Mouse (Mus musculus): ENCODE results near the gene Neurl4. TPM values are rescaled to one million over a fixed set of nuclear protein-coding genes. Genes with fewer than 3 reads are reported as not detected.

Gene Neurl4
- polyA plus RNA-seq, 1 experiment from 2014 or later, result 7.4 TPM

DNA sequence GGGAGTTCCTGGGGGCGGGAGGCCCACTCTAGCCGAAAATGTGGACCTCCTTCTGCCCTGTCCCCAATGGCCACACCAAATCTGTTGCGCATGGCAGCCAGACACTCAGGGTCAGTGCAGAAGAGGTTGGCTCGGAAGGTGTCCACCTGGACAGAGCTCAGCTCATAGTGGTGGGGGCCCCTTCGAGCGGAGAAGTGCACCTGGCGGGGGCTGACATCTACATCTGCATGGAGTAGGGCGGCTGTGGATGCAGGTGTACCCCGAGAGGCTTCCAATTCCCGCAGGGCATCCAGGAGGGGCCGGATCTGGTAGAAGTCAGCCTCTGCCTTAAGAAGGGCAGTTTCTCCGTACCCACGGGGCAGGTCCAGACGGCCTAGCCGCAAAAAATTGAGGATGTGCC, 21.2 kb upstream of the Neurl4 start:
- Histone ChIP-seq H3K9ac (ENCODE audit: low read length) (peak overlapping the region; percentile 81), H3K4me1 (ENCODE audit: control insufficient read depth, insufficient read depth, low read length) (peaks cover 23% of the 10 kb centered on the region), H3K9me3 (replicated peaks; ENCODE audit: control insufficient read depth, low read length) (no peaks in the 10 kb centered on the region), H3K27ac (ENCODE audit: low read length) (no peak overlapping the region), H3K4me2 (ENCODE audit: low read depth, low read length) (peak overlapping the region; percentile 93), H3K27me3 (ENCODE audit: control insufficient read depth, insufficient read depth, low read length) (no peaks in the 10 kb centered on the region), H3K36me3 (ENCODE audit: control insufficient read depth, insufficient read depth) (no peaks in the 10 kb centered on the region), H3K4me3 (ENCODE audit: low read length) (peak overlapping the region; percentile 69)
- WGBS, result 53% methylated on average over 15 of the region's 15 CpGs
- no peak for ATAC-seq (replicated peaks; ENCODE audit: extremely low read depth, insufficient read depth, low FRiP score)

DNA sequence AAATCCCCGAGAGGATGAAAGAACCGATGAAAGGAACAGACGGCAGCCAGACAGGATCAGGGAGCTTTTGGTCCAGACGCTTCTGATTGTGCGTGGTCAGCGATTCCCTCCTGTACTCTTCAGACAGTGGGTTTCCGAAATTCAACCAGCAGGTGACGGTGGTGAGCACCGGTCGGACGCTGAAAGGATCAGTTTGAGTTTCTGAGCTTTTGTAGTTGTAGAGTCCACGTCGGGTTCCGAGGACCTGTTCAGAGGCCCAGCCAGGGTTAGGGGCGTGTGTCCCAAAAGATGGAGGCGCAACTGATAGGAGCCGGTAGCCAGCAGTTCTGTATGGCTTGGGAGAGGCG, 20.4 kb upstream of the Neurl4 start:
- H3K4me1 ChIP-seq (ENCODE audit: control insufficient read depth, insufficient read depth, low read length), result peaks cover 23% of the 10 kb centered on the region
- H3K9me3 ChIP-seq (replicated peaks; ENCODE audit: control insufficient read depth, low read length), result no peaks in the 10 kb centered on the region
- peak overlapping the region; percentile 69 for H3K4me3 ChIP-seq (ENCODE audit: low read length)
- peak overlapping the region; percentile 93 for H3K4me2 ChIP-seq (ENCODE audit: low read depth, low read length)
- peak overlapping the region; percentile 94 for H3K27ac ChIP-seq (ENCODE audit: low read length)
- ATAC-seq (replicated peaks; ENCODE audit: extremely low read depth, insufficient read depth, low FRiP score), result peak; percentile 52
- H3K27me3 ChIP-seq (ENCODE audit: control insufficient read depth, insufficient read depth, low read length), result no peaks in the 10 kb centered on the region
- peak overlapping the region; percentile 81 for H3K9ac ChIP-seq (ENCODE audit: low read length)
- 0% methylated on average over 18 of the region's 18 CpGs for WGBS
- H3K36me3 ChIP-seq (ENCODE audit: control insufficient read depth, insufficient read depth), result no peaks in the 10 kb centered on the region

DNA sequence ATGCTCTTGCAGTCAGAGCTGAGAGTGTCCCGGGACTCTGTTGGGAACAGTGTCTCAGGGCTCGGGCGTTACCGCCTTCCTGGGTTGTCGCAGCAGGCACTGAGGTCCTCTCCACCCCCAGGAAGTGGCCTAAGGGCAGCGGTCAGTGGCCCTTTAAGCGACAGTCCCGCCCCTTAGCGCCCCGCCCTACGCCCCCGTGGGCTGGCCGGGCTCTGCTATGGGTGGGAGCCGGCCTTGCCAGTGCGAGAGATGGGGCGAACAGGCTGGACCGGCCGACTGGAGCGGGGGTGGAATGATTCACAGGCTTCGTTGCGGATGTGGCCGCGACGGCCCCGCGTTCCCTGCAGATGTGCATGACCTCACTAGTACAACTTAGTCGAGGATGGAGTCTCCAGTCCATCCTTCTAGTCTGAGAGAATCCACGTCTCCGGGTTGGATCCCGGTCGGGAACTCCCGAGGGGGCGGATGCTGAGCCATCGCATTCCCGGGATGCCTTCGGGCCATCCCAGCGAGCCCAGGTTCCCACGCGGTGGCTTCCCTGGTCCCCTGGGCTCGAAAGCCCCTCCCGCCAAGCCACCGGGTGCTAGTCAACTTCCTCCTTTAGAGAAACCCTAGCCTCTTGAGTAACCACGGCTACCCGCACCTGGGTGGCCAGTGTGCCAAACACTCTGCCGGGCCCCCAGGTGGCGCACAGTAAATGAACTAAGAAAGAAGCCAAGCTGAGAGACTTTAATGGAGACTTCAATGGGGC, 19.8 kb upstream of the Neurl4 start, which contains the start of gene Kctd11:
Gene Kctd11 (minus strand): TSS at position 554 of the 751 bp plus-strand sequence.
- 0% methylated on average over 42 of the region's 46 CpGs for WGBS
- ATAC-seq (replicated peaks; ENCODE audit: extremely low read depth, insufficient read depth, low FRiP score), result peak; percentile 87

DNA sequence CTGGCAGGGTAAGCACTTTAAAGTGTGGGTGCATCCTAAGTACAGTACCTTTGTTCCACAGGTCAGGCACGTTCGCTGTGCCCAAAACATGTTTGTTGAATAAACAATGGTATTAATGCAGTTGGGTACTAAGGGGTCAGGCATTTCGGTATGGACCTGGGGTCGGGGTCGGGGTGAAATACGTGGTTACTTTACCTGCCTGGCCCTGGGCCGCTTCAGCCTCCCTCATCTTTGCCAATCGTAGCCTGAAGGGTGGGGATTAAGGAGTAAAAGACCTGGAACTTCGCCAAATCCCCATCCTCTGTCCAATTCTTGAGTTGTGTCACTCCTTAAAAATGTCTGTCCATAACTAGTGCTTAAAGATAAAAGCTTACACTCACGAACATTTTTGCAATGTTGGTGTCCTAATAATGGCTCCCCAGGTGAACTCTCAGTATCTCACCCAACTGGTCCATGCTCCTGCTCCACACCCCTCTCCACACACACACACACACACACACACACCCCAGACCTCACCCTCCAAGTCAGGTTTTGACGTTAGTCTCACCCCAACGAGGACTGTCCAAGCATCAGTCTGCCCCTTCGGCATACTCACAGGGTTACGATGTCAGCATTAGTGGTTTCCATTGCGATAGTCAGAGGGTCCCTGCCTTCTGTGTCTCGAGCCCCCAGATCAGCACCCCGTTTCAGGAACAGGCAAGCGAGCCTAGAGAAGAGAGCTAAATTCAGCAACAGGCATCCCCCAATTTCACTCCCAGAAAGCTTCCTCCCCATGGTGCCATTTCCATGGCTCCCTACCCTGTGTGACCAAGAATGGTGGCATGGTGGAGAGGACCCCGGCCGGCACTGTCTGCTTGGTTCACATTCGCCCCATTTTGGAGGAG, 18.8 kb upstream of the Neurl4 start:
- Histone ChIP-seq H3K4me3 (ENCODE audit: low read length) (peak overlapping the region; percentile 69), H3K36me3 (ENCODE audit: control insufficient read depth, insufficient read depth) (no peaks in the 10 kb centered on the region), H3K27me3 (ENCODE audit: control insufficient read depth, insufficient read depth, low read length) (no peaks in the 10 kb centered on the region), H3K4me2 (ENCODE audit: low read depth, low read length) (peak overlapping the region; percentile 93), H3K9ac (ENCODE audit: low read length) (peak overlapping the region; percentile 81), H3K27ac (ENCODE audit: low read length) (peak overlapping the region; percentile 94), H3K4me1 (ENCODE audit: control insufficient read depth, insufficient read depth, low read length) (peaks cover 22% of the 10 kb centered on the region), H3K9me3 (replicated peaks; ENCODE audit: control insufficient read depth, low read length) (no peaks in the 10 kb centered on the region)
- no peak for ATAC-seq (replicated peaks; ENCODE audit: extremely low read depth, insufficient read depth, low FRiP score)
- 59% methylated on average over 21 of the region's 21 CpGs for WGBS

More for the DNA sequence above, 19.8 kb upstream of the Neurl4 start, which contains the start of gene Kctd11:
- Histone ChIP-seq H3K9ac (ENCODE audit: low read length) (peak within 1 kb of the TSS; percentile 81), H3K4me1 (ENCODE audit: control insufficient read depth, insufficient read depth, low read length) (peaks cover 23% of the 10 kb centered on the region), H3K9me3 (replicated peaks; ENCODE audit: control insufficient read depth, low read length) (no peaks in the 10 kb centered on the region), H3K4me2 (ENCODE audit: low read depth, low read length) (peak within 1 kb of the TSS; percentile 93), H3K27me3 (ENCODE audit: control insufficient read depth, insufficient read depth, low read length) (no peaks in the 10 kb centered on the region), H3K4me3 (ENCODE audit: low read length) (peak within 1 kb of the TSS; percentile 69), H3K27ac (ENCODE audit: low read length) (peak within 1 kb of the TSS; percentile 94), H3K36me3 (ENCODE audit: control insufficient read depth, insufficient read depth) (no peaks in the 10 kb centered on the region)

DNA sequence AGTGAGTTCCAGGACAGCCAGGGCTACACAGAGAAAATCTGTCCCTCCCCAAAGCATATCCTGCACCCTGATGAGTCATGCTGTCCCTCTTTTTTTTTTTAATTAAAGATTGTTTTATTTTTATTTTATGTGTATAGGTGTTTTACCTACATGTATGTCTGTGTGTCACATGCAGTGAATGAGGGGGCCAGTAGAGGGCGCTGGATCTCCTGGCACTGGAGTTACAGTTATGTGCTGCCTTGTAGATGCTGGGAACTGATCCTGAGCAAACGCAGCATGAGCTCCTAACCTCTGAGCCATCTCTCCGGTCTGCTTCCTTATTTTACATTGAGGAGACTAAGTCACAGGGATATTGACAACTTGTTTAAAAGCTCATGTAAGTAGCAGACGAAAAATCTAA, 17.8 kb upstream of the Neurl4 start:
- Histone ChIP-seq H3K4me2 (ENCODE audit: low read depth, low read length) (no peak overlapping the region), H3K27me3 (ENCODE audit: control insufficient read depth, insufficient read depth, low read length) (no peaks in the 10 kb centered on the region), H3K4me3 (ENCODE audit: low read length) (no peak overlapping the region), H3K9ac (ENCODE audit: low read length) (no peak overlapping the region), H3K4me1 (ENCODE audit: control insufficient read depth, insufficient read depth, low read length) (peaks cover 18% of the 10 kb centered on the region), H3K27ac (ENCODE audit: low read length) (no peak overlapping the region), H3K9me3 (replicated peaks; ENCODE audit: control insufficient read depth, low read length) (no peaks in the 10 kb centered on the region), H3K36me3 (ENCODE audit: control insufficient read depth, insufficient read depth) (no peaks in the 10 kb centered on the region)
- ATAC-seq (replicated peaks; ENCODE audit: extremely low read depth, insufficient read depth, low FRiP score), result no peak
- 62% methylated on average over 4 of the region's 4 CpGs for WGBS

DNA sequence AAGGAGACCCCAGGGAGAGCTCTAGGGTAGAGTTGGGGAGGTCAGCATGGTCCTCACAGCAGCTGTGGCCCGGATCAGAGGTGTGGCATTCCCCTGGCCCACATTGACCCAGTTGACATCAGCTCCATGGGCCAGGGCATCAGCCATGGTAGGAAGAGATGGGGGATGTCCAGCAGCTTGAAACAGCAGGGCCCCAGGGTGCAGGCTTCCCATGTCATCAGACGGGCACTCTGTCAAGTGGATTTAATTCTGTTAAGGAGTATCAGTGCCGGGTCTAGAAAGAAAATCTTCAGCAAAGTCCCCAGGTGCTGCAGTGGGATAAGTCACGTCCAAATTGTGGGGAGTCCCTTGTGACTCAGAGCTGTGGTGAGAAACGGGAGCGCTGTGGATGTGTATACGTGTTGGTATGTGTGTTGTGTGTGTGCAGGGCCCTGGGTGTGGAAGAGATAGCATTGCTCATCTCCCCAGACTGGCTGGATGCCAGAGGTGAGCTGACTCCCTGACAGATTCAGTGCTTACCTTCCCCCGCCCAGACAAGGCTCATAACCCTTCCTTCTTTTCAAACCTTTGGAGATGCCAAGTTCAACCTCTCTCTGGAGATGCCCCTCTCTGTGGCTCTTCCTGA, 17.2 kb upstream of the Neurl4 start:
- Histone ChIP-seq H3K27ac (ENCODE audit: low read length) (peak overlapping the region; percentile 12; the same call in 1 of the 2 replicates), H3K4me2 (ENCODE audit: low read depth, low read length) (no peak overlapping the region), H3K4me3 (ENCODE audit: low read length) (no peak overlapping the region), H3K36me3 (ENCODE audit: control insufficient read depth, insufficient read depth) (no peaks in the 10 kb centered on the region), H3K27me3 (ENCODE audit: control insufficient read depth, insufficient read depth, low read length) (no peaks in the 10 kb centered on the region), H3K9me3 (replicated peaks; ENCODE audit: control insufficient read depth, low read length) (no peaks in the 10 kb centered on the region), H3K4me1 (ENCODE audit: control insufficient read depth, insufficient read depth, low read length) (peaks cover 18% of the 10 kb centered on the region), H3K9ac (ENCODE audit: low read length) (no peak overlapping the region)
- ATAC-seq (replicated peaks; ENCODE audit: extremely low read depth, insufficient read depth, low FRiP score), result no peak
- WGBS, result 74% methylated on average over 8 of the region's 8 CpGs

DNA sequence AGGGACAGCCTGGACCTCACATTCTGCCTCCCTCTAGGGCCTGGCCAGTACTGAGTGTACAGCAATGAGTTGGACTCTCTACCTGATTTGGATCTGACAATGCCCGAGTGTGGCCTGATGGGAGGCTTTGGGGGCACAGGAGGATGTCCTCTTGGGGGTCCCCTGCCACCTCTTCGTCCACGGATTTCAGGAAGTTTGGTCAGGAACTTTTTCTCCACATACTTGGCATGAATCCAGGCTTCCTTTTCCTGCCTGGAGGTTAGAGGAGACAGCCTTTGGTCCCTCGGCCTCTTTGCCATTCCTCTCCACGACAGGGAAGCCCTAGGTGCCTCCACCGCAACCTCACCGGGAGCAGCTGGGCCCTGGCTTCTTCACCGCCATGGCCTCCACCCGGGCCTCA, 16.6 kb upstream of the Neurl4 start:
- Histone ChIP-seq H3K36me3 (ENCODE audit: control insufficient read depth, insufficient read depth) (no peaks in the 10 kb centered on the region), H3K4me2 (ENCODE audit: low read depth, low read length) (peak overlapping the region; percentile 12; the same call in 1 of the 2 replicates), H3K4me1 (ENCODE audit: control insufficient read depth, insufficient read depth, low read length) (peaks cover 18% of the 10 kb centered on the region), H3K9me3 (replicated peaks; ENCODE audit: control insufficient read depth, low read length) (no peaks in the 10 kb centered on the region), H3K27ac (ENCODE audit: low read length) (peak overlapping the region; percentile 12; the same call in 1 of the 2 replicates), H3K27me3 (ENCODE audit: control insufficient read depth, insufficient read depth, low read length) (no peaks in the 10 kb centered on the region), H3K4me3 (ENCODE audit: low read length) (no peak overlapping the region), H3K9ac (ENCODE audit: low read length) (no peak overlapping the region)
- WGBS, result 56% methylated on average over 9 of the region's 9 CpGs
- no peak for ATAC-seq (replicated peaks; ENCODE audit: extremely low read depth, insufficient read depth, low FRiP score)

DNA sequence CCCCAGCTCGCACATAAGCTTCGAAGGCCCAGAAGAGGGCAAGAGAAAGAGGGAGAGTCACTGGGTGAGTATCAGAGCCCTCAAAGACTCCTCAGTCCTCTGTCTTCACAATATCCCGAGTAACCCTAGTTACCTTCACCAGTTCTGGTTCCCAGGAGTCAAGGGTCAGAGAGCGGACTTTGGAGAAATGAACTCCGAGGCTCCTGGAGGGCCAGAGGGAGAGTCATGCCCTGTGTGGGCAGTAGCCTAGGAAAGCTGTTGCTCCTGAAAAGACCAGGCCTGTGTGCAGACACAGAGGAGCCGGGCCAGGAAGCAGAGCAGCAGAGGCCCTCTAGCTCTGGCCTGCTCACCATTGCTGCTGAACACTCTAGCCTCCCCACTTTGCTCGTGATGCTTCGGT, 16.2 kb upstream of the Neurl4 start:
- Histone ChIP-seq H3K27me3 (ENCODE audit: control insufficient read depth, insufficient read depth, low read length) (no peaks in the 10 kb centered on the region; the same call in 1 of the 2 replicates), H3K27ac (ENCODE audit: low read length) (no peak overlapping the region), H3K4me2 (ENCODE audit: low read depth, low read length) (peak overlapping the region; percentile 12; the same call in 1 of the 2 replicates), H3K4me3 (ENCODE audit: low read length) (no peak overlapping the region), H3K9ac (ENCODE audit: low read length) (no peak overlapping the region), H3K4me1 (ENCODE audit: control insufficient read depth, insufficient read depth, low read length) (peaks cover 18% of the 10 kb centered on the region), H3K9me3 (replicated peaks; ENCODE audit: control insufficient read depth, low read length) (no peaks in the 10 kb centered on the region), H3K36me3 (ENCODE audit: control insufficient read depth, insufficient read depth) (no peaks in the 10 kb centered on the region)
- WGBS, result 72% methylated on average over 8 of the region's 8 CpGs
- ATAC-seq (replicated peaks; ENCODE audit: extremely low read depth, insufficient read depth, low FRiP score), result no peak

Measured in heart, embryonic 16.5 days (tissue).